Mouse (Mus musculus): Measurements from ENCODE around the gene Slc46a2.

Gene Slc46a2

GRCm38 (mm10) chr4:59859693-59860425, 55.0 kb downstream of the Slc46a2 start:
- DNase-seq (ENCODE audit: low spot score): no peak
